Mouse (Mus musculus): ENCODE measurements around the gene Gss.
"Not testable (repeated sequence)": the region's sequence is repeated elsewhere in the genome, so short reads cannot be mapped to it uniquely, and the experiment has no call there.

The Gss gene

DNA sequence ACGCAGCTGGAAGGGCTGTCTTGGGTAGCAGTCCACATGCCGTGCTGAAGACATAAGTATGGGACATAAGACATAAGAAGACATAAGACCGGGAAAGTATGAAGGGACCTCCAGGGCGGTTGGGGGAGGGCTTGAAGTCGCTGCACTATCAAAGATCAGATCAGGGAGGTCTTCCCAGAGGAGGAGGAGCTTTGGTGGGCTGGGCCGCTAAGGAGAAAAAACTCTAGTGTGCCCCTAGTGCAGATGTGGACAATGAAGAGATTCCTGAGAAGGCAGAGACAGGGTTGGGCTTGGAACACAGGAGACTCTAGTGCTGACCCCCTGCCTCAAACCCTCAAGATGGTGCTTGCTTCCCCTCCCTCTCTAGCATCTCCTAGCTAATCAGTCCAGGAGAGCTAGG is 24.4 kb upstream of the Gss start:
- DNase-seq, result no peak

DNA sequence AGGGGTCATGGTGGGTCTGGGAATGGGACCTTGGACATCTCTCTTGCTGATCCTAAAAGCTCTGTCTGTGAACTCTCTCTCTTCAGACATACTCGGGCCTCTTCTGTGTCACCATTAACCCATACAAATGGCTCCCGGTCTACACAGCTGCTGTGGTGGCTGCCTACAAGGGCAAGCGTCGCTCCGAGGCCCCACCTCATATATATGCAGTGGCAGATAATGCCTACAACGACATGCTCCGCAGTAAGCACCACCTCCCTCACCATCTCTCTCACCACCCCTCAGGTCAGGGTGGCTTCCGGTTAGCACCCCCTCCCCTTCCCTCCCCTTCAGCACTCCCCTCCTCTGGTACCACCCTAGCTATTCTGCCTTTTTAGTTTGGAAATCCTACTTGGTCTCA is 21.3 kb upstream of the Gss start:
- DNase-seq, result no peak

- peak; percentile 80 for DNase-seq
Measured at GRCm38 (mm10) chr2:155613326-155613755, 20.7 kb upstream of the Gss start.

DNA sequence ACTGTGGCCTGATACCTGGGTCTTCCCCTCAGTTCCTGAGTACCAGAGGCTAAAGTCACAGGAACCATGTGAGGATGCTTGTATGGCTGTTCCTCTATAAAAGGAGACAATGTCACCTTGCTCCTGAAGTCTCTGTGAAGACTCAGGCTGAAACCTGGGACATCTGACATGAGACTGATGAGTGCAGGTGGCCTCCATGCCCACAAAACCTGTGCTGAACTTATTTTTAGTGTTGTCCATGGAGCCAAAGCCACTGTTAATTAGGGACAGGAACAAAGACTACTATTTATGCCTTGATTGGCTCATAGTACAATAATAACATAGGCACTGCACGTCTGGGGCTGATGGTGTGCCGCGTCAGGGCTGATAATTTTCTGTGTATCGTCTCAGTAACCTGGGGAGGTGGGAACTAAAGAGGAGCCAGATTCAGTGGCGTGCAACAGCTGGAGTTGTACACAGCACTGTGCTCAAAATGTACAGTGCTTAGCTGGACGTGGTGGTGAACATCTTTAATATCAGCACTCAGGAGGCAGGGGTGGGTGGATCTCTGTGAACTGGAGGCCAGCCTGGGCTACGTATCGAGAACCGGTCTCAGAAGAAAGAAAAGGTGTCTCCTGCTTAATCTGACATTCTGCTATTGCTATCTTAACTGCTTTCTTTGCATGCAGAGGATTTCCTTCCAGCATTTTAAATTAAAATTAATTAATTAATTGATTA is 19.4 kb upstream of the Gss start:
- DNase-seq, result no peak

GRCm38 (mm10) chr2:155610978-155611377 is 18.4 kb upstream of the Gss start, which contains the start of gene Myh7b:
Myh7b (plus strand) TSS chr2:155611212.
- no peak for DNase-seq

DNA sequence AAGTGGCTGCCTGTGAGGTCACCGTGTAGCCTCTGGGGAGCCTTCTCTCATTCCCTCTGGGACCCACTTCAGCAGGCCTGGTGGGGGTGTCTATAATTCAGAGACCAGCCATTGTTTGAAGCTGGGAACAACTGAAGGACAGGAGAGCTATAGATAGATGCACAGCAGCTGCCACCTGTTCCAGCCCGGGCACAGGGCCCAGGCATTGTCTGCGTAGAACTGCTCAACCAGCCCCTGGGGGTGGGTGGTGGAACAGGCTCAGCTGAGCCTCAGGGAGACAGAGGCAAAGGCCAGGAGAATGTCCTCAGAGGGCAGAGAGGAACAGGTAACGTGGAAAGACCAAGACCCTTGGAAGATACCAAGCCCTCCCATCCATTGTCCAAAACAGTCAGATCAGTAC is 13.8 kb upstream of the Gss start:
- DNase-seq, result peak; percentile 81

- not testable (repeated sequence) for DNase-seq
Measured at GRCm38 (mm10) chr2:155605236-155605589, 12.6 kb upstream of the Gss start.

DNA sequence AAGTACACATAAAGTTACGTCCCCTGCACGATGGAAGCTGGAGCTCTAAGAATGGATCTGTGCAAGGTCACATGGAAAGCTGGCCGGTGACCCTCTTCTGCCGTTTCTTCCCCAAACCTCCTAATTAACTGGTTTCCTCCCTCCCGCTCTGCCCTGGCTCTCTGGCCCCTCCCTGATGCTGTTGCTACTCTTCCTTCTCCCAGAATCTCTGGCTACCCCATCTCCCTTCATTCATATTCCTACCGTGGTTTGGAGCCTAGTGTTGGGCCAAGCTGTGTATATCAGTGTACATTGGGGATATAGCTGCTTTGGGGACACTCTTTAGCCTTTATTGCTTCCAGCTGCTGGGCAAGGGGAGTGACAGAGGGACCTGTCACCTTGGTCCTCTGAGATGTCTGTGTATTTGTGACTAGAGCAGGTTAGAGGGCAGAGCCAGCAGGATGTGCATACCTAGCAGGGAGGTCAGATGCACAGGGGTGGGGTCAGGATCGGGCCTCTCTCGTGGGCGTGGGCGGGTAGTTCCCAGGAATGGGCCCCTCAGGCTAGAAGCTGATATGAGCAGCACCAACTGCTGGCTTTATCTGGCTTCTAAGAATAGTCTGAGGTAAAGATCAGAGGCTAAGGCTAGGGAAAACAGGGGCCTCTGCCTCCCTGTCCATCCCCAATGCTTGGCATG is 12.1 kb upstream of the Gss start:
- DNase-seq, result no peak

DNA sequence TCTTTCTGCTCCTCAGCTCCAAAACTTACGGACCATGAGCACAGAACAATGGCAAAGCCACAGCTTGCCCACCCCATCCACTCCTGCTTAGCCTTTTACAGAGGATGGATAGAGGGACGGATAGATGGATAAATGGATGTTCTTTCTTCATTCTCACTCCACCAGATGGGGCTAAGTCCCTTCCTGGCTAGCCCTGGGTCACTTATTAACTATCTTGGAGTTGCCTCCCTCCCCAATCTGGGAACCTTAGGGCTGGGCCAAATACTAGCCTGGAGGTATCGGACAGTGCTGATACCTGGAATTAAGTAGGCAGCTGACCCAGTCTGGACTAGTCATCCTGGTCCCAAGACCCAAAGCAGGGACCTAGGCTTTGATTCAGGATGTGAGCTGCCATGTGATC is 11.1 kb upstream of the Gss start:
- no peak for DNase-seq

- DNase-seq, result no peak
Measured at GRCm38 (mm10) chr2:155595516-155595915, 2.9 kb upstream of the Gss start.

DNA sequence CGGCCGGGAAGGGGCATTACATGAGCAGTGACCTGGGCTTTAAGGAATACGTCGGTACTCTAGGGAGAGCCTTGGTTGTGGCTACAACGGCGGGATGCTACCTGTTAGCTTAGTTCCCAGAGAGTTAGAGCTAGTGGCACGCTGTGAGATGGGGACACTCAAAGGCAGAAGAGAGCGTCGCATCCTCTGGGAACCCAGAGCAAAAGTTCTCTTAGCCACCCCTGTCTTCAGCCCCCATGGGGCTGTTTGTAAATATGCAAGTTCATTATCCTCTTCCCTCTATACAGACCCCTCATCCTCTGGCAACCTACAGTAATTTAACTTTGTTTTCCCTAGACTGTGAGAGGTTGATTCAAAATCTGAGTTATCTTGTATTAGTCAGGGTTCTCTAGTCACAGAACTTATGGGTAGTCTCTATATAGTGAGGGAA is 259 bp upstream of the Gss start:
- DNase-seq, result no peak

- peak; percentile 39 for DNase-seq
Measured at GRCm38 (mm10) chr2:155591676-155592075, 934 bp downstream of the Gss start.

- DNase-seq, result peak; percentile 19
Measured at GRCm38 (mm10) chr2:155590876-155591275, 1.7 kb downstream of the Gss start.

DNA sequence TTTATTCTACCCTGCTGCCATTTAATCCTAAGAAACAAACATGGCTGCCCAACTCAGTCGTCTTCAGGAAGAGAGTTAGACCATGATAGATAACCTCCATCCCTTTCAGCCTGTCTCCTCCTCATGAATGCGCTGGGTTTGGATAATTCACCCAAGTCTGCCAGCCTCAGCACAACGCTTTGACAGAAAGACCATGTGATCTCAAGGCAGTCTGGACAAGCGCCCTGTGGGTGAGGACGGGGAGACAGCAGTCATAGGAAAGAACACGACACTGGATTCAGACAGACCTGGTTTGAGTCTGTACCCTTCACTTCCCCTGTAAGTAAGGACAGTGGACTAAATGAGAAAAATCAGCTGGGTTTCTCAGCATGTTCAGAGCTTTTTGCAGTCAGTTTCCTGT is 3.1 kb downstream of the Gss start:
- DNase-seq, result peak; percentile 17

DNA sequence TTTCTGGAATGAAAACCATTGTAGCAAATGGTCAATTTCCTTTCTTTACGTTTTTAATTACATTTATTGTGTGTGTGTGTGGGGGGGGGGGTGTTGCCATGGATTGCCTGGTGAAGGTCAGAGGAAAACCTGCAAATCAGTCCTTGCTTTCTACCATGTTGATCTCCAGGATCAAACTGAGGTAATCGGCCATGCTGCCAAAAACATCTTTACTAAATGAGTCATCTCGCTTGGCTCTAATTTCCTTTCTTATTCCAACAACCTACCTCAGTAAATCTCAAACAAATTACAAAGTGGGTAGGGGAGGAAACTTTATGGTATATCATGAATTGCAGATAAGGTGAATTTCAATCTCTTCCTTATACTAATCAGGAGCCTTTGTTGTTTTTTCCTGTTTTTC is 4.5 kb downstream of the Gss start:
- no peak for DNase-seq

- DNase-seq, result no peak
Measured at GRCm38 (mm10) chr2:155585486-155585885, 7.1 kb downstream of the Gss start.

- DNase-seq, result no peak
Measured at GRCm38 (mm10) chr2:155585082-155585481, 7.5 kb downstream of the Gss start.

DNA sequence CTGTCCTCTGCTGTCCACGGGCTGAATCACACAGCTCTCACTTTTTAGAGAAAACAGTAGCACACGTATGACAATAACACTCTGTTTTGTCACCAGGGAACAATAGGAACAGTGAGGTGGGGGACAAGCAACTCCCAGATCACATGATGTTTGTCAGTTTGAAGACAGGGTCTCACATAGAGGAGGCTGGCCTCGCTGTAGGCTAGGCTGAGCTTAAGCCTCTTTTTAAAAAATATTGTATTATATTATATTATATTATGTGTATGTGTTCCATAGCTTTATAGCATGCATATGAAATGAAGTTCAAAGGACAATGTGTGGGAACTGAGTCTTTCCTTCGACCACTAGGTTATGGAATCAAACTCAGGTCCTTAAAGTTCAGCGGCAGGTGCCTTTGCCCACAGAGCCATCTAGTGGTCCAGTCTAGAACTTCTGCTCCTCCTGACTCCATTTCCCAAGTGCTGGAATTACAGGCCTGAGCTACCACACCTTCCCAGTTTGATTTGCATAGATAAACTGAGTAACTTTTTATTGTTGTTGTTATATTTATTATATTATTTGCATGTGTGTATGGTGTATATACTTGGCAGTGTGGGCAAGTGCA is 8.6 kb downstream of the Gss start:
- peak; percentile 75 for DNase-seq

GRCm38 (mm10) chr2:155582996-155583395 is 9.6 kb downstream of the Gss start:
- DNase-seq, result no peak

- DNase-seq, result no peak
Measured at GRCm38 (mm10) chr2:155582384-155582995, 10.1 kb downstream of the Gss start.

- no peak for DNase-seq
Measured at GRCm38 (mm10) chr2:155580331-155580730, 12.3 kb downstream of the Gss start.

DNA sequence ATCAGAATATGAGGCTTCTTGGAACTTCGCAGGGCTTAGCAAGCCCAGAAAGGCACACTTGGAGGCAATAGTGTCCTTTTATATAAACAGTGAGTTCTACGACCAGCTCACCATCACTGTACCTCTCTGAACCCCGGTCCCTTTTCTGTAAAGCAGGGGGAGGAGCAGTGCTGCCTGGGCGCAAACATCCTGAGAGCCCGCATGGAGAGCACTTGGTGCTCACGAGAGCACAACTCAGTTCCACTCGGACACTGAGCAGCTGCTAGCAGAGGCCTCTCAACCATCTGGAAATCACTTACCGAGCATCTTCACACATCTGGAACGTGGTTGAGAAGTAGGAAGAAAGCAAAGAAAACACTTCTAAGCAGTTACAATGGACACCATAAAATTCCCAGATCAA is 16.0 kb downstream of the Gss start:
- no peak for DNase-seq

DNA sequence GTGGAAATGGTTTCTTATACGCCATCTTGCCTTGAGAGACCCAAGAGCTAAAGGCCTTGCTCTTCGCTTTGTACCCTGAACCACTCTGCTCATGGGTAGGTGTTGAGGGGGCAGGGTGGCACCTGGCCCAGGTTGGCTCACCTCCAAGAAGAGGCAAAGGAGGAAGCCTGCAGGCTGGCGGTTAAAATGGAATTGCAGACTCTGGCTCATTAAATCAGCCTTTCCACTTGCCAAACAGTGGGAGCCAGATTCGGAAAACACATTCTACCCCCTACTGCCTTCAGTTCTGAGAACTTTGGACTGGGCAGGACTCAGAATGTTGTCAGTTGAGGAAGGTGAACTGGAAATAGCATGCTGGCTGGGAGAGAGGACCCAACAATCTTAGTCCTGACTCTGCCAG is 17.9 kb downstream of the Gss start:
- peak; percentile 66 for DNase-seq

DNA sequence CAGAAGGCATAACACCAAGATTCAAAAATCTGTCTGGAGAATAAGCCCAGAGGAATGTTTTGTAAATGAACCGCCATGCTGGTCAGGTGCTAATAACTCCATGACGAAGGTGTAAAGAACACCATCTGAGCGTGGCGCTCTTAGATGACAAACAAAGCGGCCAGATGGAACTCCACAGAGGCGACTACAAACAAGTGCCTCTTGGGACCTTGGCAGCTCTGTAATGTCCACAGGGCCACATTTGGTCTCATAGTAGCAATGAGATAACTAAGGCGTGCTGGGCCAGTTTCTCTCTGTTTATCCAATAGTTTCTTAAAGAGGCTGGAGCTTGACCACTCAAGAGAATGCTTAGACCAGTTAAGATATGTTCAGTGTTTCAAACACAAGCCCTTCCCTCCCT is 18.6 kb downstream of the Gss start:
- DNase-seq, result no peak

All from cerebellum, adult 9-10 months (tissue).